Mouse (Mus musculus): ENCODE results near the gene Tsr2. TPM values are rescaled to one million over a fixed set of nuclear protein-coding genes. Genes with fewer than 3 reads are reported as not detected.

Gene Tsr2
- polyA plus RNA-seq (2012; rRNA removed), result 1.4 and 2.4 TPM in 2 replicates

GRCm38 (mm10) chrX:151096171-151097058 lies at the start of gene Tsr2:
Gene Tsr2, minus strand, starts transcription at chrX:151096543.

DNA sequence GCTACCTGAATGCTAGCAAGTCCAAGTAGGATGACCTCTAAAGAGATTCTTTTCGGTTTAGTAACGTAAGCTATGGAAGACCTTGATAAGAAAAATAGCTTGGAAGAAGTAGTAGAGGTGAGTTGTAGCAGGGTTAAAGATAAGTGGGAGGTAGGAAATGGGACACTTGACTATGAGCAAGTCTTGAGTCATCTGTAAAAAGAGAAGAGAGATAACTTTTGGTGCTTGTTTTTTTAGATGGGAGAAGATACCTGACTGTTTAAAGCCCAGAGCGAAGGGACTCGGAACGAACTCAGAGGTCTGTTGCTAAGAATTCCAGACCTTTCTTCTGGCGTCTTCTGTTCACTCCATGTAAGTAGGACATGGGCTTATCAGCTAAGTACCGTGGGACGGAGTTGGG lies 50.5 kb downstream of the Tsr2 start, which contains the start of gene Fgd1:
Gene Fgd1 (plus strand): TSS at position 301 of the 400 bp plus-strand sequence.

Other genes with a start within 250 kb of the Tsr2 start
- gene Gnl3l, start 79.2 kb downstream of the Tsr2 start, polyA plus RNA-seq (2012; rRNA removed), result 6.6 and 6.7 TPM in 2 replicates
- 5.2 and 5.3 TPM in 2 replicates for gene Fgd1, start 50.4 kb downstream of the Tsr2 start, polyA plus RNA-seq (2012; rRNA removed)
- 0.02 and 0.06 TPM in 2 replicates for gene Wnk3, start 101.5 kb upstream of the Tsr2 start, polyA plus RNA-seq (2012; rRNA removed)
- gene Fam120c, start 247.6 kb upstream of the Tsr2 start, polyA plus RNA-seq (2012; rRNA removed), result 2.2 and 2.6 TPM in 2 replicates

All from colon, adult 2 months (tissue).